Mouse (Mus musculus) small intestine, adult 2 months (tissue): Measurements from ENCODE around the gene Polr2l. TPM values are rescaled to one million over a fixed set of nuclear protein-coding genes. Genes with fewer than 3 reads are reported as not detected.

Source experiments
- H3K27ac ChIP-seq: fragments of 200-500 bp; 2 replicates; pipeline ENCODE4 v1.5.1; 2012; ENCODE audit warnings: low read depth, low read length, control low read depth, inconsistent platforms; ENCODE audit not compliant: insufficient read depth
- H3K27me3 ChIP-seq: fragments of 200-500 bp; 2 replicates; pipeline ENCODE4 v1.6.1; 2012; ENCODE audit warnings: mild to moderate bottlenecking, moderate library complexity, low read length, inconsistent platforms; ENCODE audit not compliant: control insufficient read depth, insufficient read depth
- H3K36me3 ChIP-seq: fragments of 200-500 bp; 2 replicates; pipeline ENCODE4 v1.6.1; 2012; ENCODE audit warnings: mild to moderate bottlenecking, low read length, control low read depth, inconsistent platforms; ENCODE audit not compliant: control insufficient read depth, insufficient read depth
- H3K4me1 ChIP-seq: fragments of 200-500 bp; 2 replicates; pipeline ENCODE4 v1.6.1; 2012; ENCODE audit warnings: low read length, inconsistent platforms, mixed read lengths; ENCODE audit not compliant: control insufficient read depth, insufficient read depth, insufficient read length
- H3K4me3 ChIP-seq: fragments of 200-500 bp; 2 replicates; pipeline ENCODE4 v1.5.1; 2012; ENCODE audit warnings: low read depth, mild to moderate bottlenecking, control low read depth, inconsistent platforms, low read length, moderate library complexity
- CTCF ChIP-seq: fragments of 200-500 bp; IDR thresholded peaks from 2 replicates; pipeline ENCODE4 v1.5.1; 2012; ENCODE audit warnings: low read depth, mild to moderate bottlenecking, control low read depth, inconsistent platforms, low read length, moderate library complexity, mixed read lengths; ENCODE audit not compliant: insufficient replicate concordance, insufficient read length; ENCODE audit errors: extremely low read depth
- POLR2A ChIP-seq: fragments of 200-500 bp; IDR thresholded peaks from 2 replicates; pipeline ENCODE4 v1.6.1; 2012; ENCODE audit warnings: low read depth, mild to moderate bottlenecking, control low read depth, inconsistent platforms, low read length, moderate library complexity
- WGBS: fragments of 180-500 bp; shearing (Covaris S2); methylation state at CpG from one replicate; pipeline ENCODE4 v1.1.7; 2018; 5-methylcytosine and 5-hydroxymethylcytosine counted together
- polyA plus RNA-seq: library from polyadenylated mRNA; depleted of rRNA; stranded (reverse); fragments of >200 nt; gene quantifications from 2 replicates; pipeline ENCODE4 v1.2.3, GENCODE M21; 2012; rRNA removed

The Polr2l gene
- polyA plus RNA-seq, 1 experiment: 30.2 TPM

GRCm38 (mm10) chr7:141430585-141431240, 44.2 kb downstream of the Polr2l start:
- no peak for TF ChIP-seq POLR2A
- no peak for TF ChIP-seq CTCF
- H3K27ac ChIP-seq: no peak overlapping the region
- peaks cover 27% of the 10 kb centered on the region for H3K4me1 ChIP-seq
- H3K27me3 ChIP-seq: no peaks in the 10 kb centered on the region
- H3K4me3 ChIP-seq: no peak overlapping the region
- WGBS: 95% methylated on average over 9 of the region's 9 CpGs
- H3K36me3 ChIP-seq: peaks cover 38% of the 10 kb centered on the region

- Histone ChIP-seq H3K4me1 (peaks cover 23% of the 10 kb centered on the region), H3K36me3 (peaks cover 38% of the 10 kb centered on the region), H3K4me3 (no peak overlapping the region), H3K27me3 (no peaks in the 10 kb centered on the region), H3K27ac (no peak overlapping the region)
- no peak for TF ChIP-seq POLR2A
- TF ChIP-seq CTCF: no peak
- 78% methylated on average over 9 of the region's 9 CpGs for WGBS
Observed at GRCm38 (mm10) chr7:141429840-141430584, 44.9 kb downstream of the Polr2l start.

GRCm38 (mm10) chr7:141429310-141429709, 45.6 kb downstream of the Polr2l start, which contains the start of gene Cend1:
Gene Cend1 (minus strand): TSS chr7:141429491.
- Histone ChIP-seq H3K27ac (no peak within 1 kb of the TSS), H3K27me3 (no peaks in the 10 kb centered on the region), H3K36me3 (peaks cover 38% of the 10 kb centered on the region), H3K4me1 (peaks cover 16% of the 10 kb centered on the region), H3K4me3 (no peak within 1 kb of the TSS)
- TF ChIP-seq POLR2A (no peak), CTCF (no peak)
- WGBS: 27% methylated on average over 19 of the region's 19 CpGs

- TF ChIP-seq CTCF (no peak), POLR2A (no peak)
- H3K27ac ChIP-seq: no peak overlapping the region
- peaks cover 11% of the 10 kb centered on the region for H3K4me1 ChIP-seq
- peaks cover 34% of the 10 kb centered on the region for H3K36me3 ChIP-seq
- H3K4me3 ChIP-seq: no peak overlapping the region
- H3K27me3 ChIP-seq: no peaks in the 10 kb centered on the region
- 66% methylated on average over 5 of the region's 5 CpGs for whole genome bisulfite sequencing
Observed at GRCm38 (mm10) chr7:141428701-141429100, 46.2 kb downstream of the Polr2l start.

- peaks cover 10% of the 10 kb centered on the region for H3K4me1 ChIP-seq
- H3K27me3 ChIP-seq: no peaks in the 10 kb centered on the region
- no peak overlapping the region for H3K27ac ChIP-seq
- no peak for TF ChIP-seq POLR2A
- TF ChIP-seq CTCF: no peak
- whole genome bisulfite sequencing: 74% methylated on average over 12 of the region's 12 CpGs
- no peak overlapping the region for H3K4me3 ChIP-seq
- H3K36me3 ChIP-seq: peaks cover 19% of the 10 kb centered on the region
Observed at GRCm38 (mm10) chr7:141426948-141427730, 47.8 kb downstream of the Polr2l start.

GRCm38 (mm10) chr7:141423811-141424210, 51.1 kb downstream of the Polr2l start:
- no peaks in the 10 kb centered on the region for H3K27me3 ChIP-seq
- peaks cover 7% of the 10 kb centered on the region; the same call in 1 of the 2 replicates for H3K4me1 ChIP-seq
- WGBS: 75% methylated on average over 4 of the region's 4 CpGs
- TF ChIP-seq CTCF (no peak), POLR2A (no peak)
- no peak overlapping the region for H3K27ac ChIP-seq
- H3K4me3 ChIP-seq: no peak overlapping the region
- no peaks in the 10 kb centered on the region for H3K36me3 ChIP-seq

Other genes with a start within 250 kb of the Polr2l start
- gene Phrf1, start 246.3 kb downstream of the Polr2l start, polyA plus RNA-seq: 21.3 and 34.2 TPM in 2 replicates
- gene Irf7, start 208.7 kb downstream of the Polr2l start, polyA plus RNA-seq: 91.6 and 484 TPM in 2 replicates
- gene Cdhr5, start 198.3 kb downstream of the Polr2l start, polyA plus RNA-seq: 536 and 1,345 TPM in 2 replicates
- gene Sct, start 196.0 kb downstream of the Polr2l start, polyA plus RNA-seq: 337 and 777 TPM in 2 replicates
- 0.04 and 0.30 TPM in 2 replicates for gene Drd4, start 183.1 kb downstream of the Polr2l start, polyA plus RNA-seq
- 14.7 and 26.0 TPM in 2 replicates for gene Deaf1, start 147.4 kb downstream of the Polr2l start, polyA plus RNA-seq
- 11.1 and 23.7 TPM in 2 replicates for gene Tmem80, start 147.4 kb downstream of the Polr2l start, polyA plus RNA-seq
- 279 and 528 TPM in 2 replicates for gene Eps8l2, start 136.3 kb downstream of the Polr2l start, polyA plus RNA-seq
- 191 and 473 TPM in 2 replicates for gene Taldo1, start 82.9 kb downstream of the Polr2l start, polyA plus RNA-seq
- gene Gatd1, start 61.0 kb downstream of the Polr2l start, polyA plus RNA-seq: 23.8 and 48.4 TPM in 2 replicates
- gene Cend1, start 45.6 kb downstream of the Polr2l start, polyA plus RNA-seq: 0.84 and 1.0 TPM in 2 replicates
- 104 and 488 TPM in 2 replicates for gene Slc25a22, start 37.2 kb downstream of the Polr2l start, polyA plus RNA-seq
- 5.8 and 13.9 TPM in 2 replicates for gene Pidd1, start 31.1 kb downstream of the Polr2l start, polyA plus RNA-seq
- 287 and 441 TPM in 2 replicates for gene Rplp2, start 27.8 kb downstream of the Polr2l start, polyA plus RNA-seq
- 86.0 and 319 TPM in 2 replicates for gene Pnpla2, start 19.9 kb downstream of the Polr2l start, polyA plus RNA-seq
- gene Cracr2b, start 14.0 kb downstream of the Polr2l start, polyA plus RNA-seq: 32.6 and 57.1 TPM in 2 replicates
- 209 and 414 TPM in 2 replicates for gene Cd151, start 7.7 kb downstream of the Polr2l start, polyA plus RNA-seq
- 15.7 and 16.1 TPM in 2 replicates for gene Tspan4, start 108 bp upstream of the Polr2l start, polyA plus RNA-seq
- 21.5 and 30.7 TPM in 2 replicates for gene Chid1, start 64.7 kb upstream of the Polr2l start, polyA plus RNA-seq
- 49.6 and 109 TPM in 2 replicates for gene Ap2a2, start 87.0 kb upstream of the Polr2l start, polyA plus RNA-seq
- 1.4 and 475 TPM in 2 replicates for gene Muc6, start 180.2 kb upstream of the Polr2l start, polyA plus RNA-seq
- gene Muc2, start 215.2 kb upstream of the Polr2l start, polyA plus RNA-seq: 453 and 2,633 TPM in 2 replicates